Mouse (Mus musculus): ENCODE measurements around the gene Ptgds.

Ptgds gene

GRCm38 (mm10) chr2:25480541-25480940 lies 10.7 kb upstream of the Ptgds start:
- DNase-seq (ENCODE audit: low spot score in 2 of 2) = no peak

GRCm38 (mm10) chr2:25479551-25480311 lies 9.9 kb upstream of the Ptgds start:
- DNase-seq (ENCODE audit: low spot score in 2 of 2) = no peak

- DNase-seq (ENCODE audit: low spot score in 2 of 2) = no peak
Measured at GRCm38 (mm10) chr2:25477967-25478675, 8.3 kb upstream of the Ptgds start.

GRCm38 (mm10) chr2:25477541-25477940 lies 7.7 kb upstream of the Ptgds start:
- DNase-seq (ENCODE audit: low spot score in 2 of 2) = no peak

- no peak for DNase-seq (ENCODE audit: low spot score in 2 of 2)
Measured at GRCm38 (mm10) chr2:25472550-25472949, 2.7 kb upstream of the Ptgds start.

- DNase-seq (ENCODE audit: low spot score in 2 of 2) = no peak
Measured at GRCm38 (mm10) chr2:25468962-25469915, 607 bp downstream of the Ptgds start.

GRCm38 (mm10) chr2:25467606-25468303 lies 2.1 kb downstream of the Ptgds start:
- DNase-seq (ENCODE audit: low spot score in 2 of 2) = no peak

- DNase-seq (ENCODE audit: low spot score in 2 of 2) = peak in 1 of 2 experiments; percentile 73
Measured at GRCm38 (mm10) chr2:25465816-25466635, 3.8 kb downstream of the Ptgds start.

GRCm38 (mm10) chr2:25465256-25465655 lies 4.6 kb downstream of the Ptgds start:
- DNase-seq (ENCODE audit: low spot score in 2 of 2) = no peak

- DNase-seq (ENCODE audit: low spot score in 2 of 2) = no peak
Measured at GRCm38 (mm10) chr2:25463630-25464029, 6.2 kb downstream of the Ptgds start.

- DNase-seq (ENCODE audit: low spot score in 2 of 2) = no peak
Measured at GRCm38 (mm10) chr2:25461407-25461806, 8.4 kb downstream of the Ptgds start.

GRCm38 (mm10) chr2:25460551-25461309 lies 9.1 kb downstream of the Ptgds start, which contains the start of gene Paxx:
Paxx (minus strand) TSS chr2:25461094.
- DNase-seq (ENCODE audit: low spot score in 2 of 2) = peak; percentile 82 to 92

- DNase-seq (ENCODE audit: low spot score in 2 of 2) = peak; percentile 28 to 36
Measured at GRCm38 (mm10) chr2:25460135-25460534, 9.7 kb downstream of the Ptgds start.

- DNase-seq (ENCODE audit: low spot score in 2 of 2) = no peak
Measured at GRCm38 (mm10) chr2:25458911-25459310, 10.9 kb downstream of the Ptgds start.

GRCm38 (mm10) chr2:25457022-25457896 lies 12.6 kb downstream of the Ptgds start:
- no peak for DNase-seq (ENCODE audit: low spot score in 2 of 2)

GRCm38 (mm10) chr2:25456205-25456953 lies 13.5 kb downstream of the Ptgds start, which contains the start of gene Clic3:
Clic3 (plus strand) TSS chr2:25456838.
- no peak for DNase-seq (ENCODE audit: low spot score in 2 of 2)

GRCm38 (mm10) chr2:25452951-25453350 lies 16.9 kb downstream of the Ptgds start:
- no peak for DNase-seq (ENCODE audit: low spot score in 2 of 2)
